Mouse (Mus musculus) kidney, embryonic 15.5 days (tissue): ENCODE results near the gene Dse. TPM values are rescaled to one million over a fixed set of nuclear protein-coding genes. Genes with fewer than 3 reads are reported as not detected.

Experiments used
- ATAC-seq: fragments of 200-750 bp; cut with Nextera tagmentation; replicated peaks from 2 replicates; pipeline ENCODE4 v1.8.0; 2017; ENCODE audit warnings: moderate TSS enrichment; ENCODE audit not compliant: low FRiP score
- H3K27ac ChIP-seq: fragments of 300-500 bp; sonication (generic); 2 replicates; pipeline ENCODE4 v1.5.1; 2015; ENCODE audit warnings: mild to moderate bottlenecking, inconsistent platforms
- H3K27me3 ChIP-seq: fragments of 300-500 bp; sonication (generic); 2 replicates; pipeline ENCODE4 v1.6.1; 2015; ENCODE audit warnings: inconsistent platforms
- H3K36me3 ChIP-seq: fragments of 300-500 bp; sonication (generic); 2 replicates; pipeline ENCODE4 v1.6.1; 2015; ENCODE audit warnings: inconsistent platforms
- H3K4me1 ChIP-seq: fragments of 300-500 bp; sonication (generic); 2 replicates; pipeline ENCODE4 v1.6.1; 2015; ENCODE audit warnings: inconsistent platforms
- H3K4me2 ChIP-seq: fragments of 300-500 bp; sonication (generic); 2 replicates; pipeline ENCODE4 v1.6.1; 2015; ENCODE audit warnings: moderate library complexity, mild to moderate bottlenecking, inconsistent platforms
- H3K4me3 ChIP-seq: fragments of 300-500 bp; sonication (generic); replicated peaks from 2 replicates; pipeline ENCODE4 v1.5.1; 2015; ENCODE audit warnings: mild to moderate bottlenecking, inconsistent platforms
- H3K9ac ChIP-seq: fragments of 300-500 bp; sonication (generic); 2 replicates; pipeline ENCODE4 v1.6.1; 2015; ENCODE audit warnings: mild to moderate bottlenecking, inconsistent platforms
- H3K9me3 ChIP-seq: fragments of 300-500 bp; sonication (generic); replicated peaks from 2 replicates; pipeline ENCODE4 v1.6.1; 2016; ENCODE audit warnings: inconsistent platforms
- WGBS: fragments of 180-500 bp; shearing (Covaris S2); methylation state at CpG from one replicate; pipeline ENCODE4 v1.1.7; 2015; ENCODE audit warnings: mixed read lengths; 5-methylcytosine and 5-hydroxymethylcytosine counted together
- polyA plus RNA-seq: library from polyadenylated mRNA; unstranded; fragments of >200 nt; fragmentation: Nextera tagmentation; extraction: Ambion mirVana; gene quantifications from 2 replicates; pipeline ENCODE4 v1.2.1, GENCODE M21; 2015

Dse gene
- polyA plus RNA-seq, 1 experiment from 2014 or later = 23.5 TPM

DNA sequence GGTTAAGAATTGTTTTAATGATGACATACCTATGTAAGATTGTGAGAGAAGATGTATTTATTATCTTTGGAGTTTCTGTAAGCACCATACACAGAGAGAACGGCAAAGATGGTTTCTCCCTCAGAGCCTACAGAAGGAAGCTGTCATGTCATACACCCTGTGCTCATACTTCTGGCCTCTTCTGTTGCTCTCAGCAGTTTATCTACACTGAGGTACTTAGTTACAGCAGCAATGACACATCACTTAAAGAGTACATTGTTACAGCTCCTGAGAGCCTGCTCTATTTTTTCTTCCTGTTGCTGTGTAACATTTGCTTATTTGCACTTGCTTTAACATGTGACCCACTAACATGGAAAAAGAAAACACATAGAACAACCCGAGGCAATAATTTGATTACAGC is 40.5 kb downstream of the Dse start:
- Histone ChIP-seq H3K9ac (no peak overlapping the region), H3K27me3 (no peaks in the 10 kb centered on the region), H3K4me3 (no peak overlapping the region), H3K36me3 (peaks cover 5% of the 10 kb centered on the region; the same call in 1 of the 2 replicates), H3K9me3 (no peaks in the 10 kb centered on the region), H3K27ac (no peak overlapping the region), H3K4me1 (no peaks in the 10 kb centered on the region), H3K4me2 (no peak overlapping the region)
- no peak for ATAC-seq
- WGBS = 77% methylated on average over 2 of the region's 2 CpGs

DNA sequence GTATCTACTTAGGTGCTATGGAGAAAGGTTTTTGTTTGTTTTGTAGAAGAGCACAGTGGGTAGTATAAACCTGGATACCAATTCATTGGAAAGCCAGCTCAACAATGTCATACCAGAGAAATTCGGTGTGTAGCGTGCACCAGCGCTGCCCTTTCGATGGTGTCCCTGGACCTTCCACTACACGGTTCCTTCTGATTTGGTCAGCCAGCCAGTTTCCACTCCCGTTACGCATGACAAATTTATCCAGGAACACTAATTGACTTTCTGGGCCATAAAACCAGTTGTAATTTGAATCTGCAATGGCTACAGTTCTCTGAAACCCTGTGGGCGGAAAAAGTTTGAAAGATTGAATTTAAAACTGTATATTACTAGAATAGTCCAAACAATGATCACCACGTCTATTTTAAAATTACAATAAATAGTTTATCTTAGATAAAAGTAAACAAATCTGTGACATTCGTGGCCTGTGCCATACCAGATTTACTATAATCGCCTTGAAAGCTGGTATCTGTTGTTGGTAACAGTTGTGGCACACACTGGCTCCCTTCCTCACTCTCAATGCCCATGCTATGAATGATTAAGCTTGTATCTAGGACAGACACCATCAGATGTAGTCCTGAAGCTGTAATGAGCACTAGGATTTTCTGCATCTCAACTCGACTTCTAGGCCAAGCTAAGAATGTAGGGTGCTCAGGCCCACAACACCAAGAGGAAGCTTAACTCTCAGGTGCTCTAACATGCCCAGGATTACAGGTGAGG is 51.5 kb downstream of the Dse start:
- no peak overlapping the region for H3K9ac ChIP-seq
- peaks cover 11% of the 10 kb centered on the region for H3K4me1 ChIP-seq
- peaks cover 13% of the 10 kb centered on the region for H3K36me3 ChIP-seq
- no peak overlapping the region for H3K4me2 ChIP-seq
- H3K27ac ChIP-seq = peak overlapping the region; percentile 48; the same call in 1 of the 2 replicates
- peaks cover 3% of the 10 kb centered on the region; the same call in 1 of the 2 replicates for H3K27me3 ChIP-seq
- H3K9me3 ChIP-seq = no peaks in the 10 kb centered on the region
- 43% methylated on average over 12 of the region's 12 CpGs for WGBS
- no peak overlapping the region for H3K4me3 ChIP-seq
- ATAC-seq = peak; percentile 86

DNA sequence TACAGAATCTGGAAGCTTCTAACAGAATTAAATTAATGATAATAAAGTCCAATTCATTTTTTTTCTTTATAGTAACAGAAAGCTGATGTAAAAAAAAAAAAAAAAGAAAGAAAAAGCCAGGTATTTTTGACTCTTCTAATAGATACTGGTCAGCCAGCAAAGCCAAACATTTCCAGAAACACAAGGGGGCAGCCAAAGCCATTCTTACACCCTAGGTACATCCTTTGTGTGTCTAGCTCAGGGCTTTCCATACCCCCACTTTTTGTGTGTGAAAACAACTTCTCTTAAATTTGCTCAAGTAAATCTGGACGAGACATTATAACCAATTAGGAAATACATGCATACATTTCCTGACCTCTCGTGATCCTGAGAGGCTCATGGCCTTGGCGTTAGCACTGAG is 55.7 kb downstream of the Dse start:
- Histone ChIP-seq H3K4me1 (peaks cover 17% of the 10 kb centered on the region), H3K4me3 (no peak overlapping the region), H3K36me3 (peaks cover 7% of the 10 kb centered on the region), H3K4me2 (no peak overlapping the region), H3K9me3 (no peaks in the 10 kb centered on the region), H3K9ac (no peak overlapping the region), H3K27ac (no peak overlapping the region), H3K27me3 (peaks cover 3% of the 10 kb centered on the region; the same call in 1 of the 2 replicates)
- 72% methylated on average over 3 of the region's 3 CpGs for WGBS
- ATAC-seq = no peak

DNA sequence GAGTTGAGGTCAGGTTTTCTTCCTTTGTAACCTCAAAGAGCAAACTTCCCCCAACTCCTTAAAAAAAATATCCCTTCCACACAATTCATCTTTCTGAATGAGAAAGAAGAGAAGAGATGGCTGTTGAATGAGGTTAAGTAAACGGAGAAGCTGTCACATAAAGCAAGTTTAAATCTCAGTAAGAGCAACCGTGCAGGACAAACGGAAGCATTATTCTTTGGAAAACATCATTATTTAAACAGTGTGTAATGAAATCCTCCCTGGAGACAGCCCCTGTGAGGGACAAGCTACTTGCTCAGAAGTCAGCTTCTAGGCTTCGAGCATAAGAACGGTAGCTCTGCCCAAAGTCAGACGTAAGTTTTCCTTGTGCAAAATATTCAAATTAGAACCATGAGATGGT is 57.1 kb downstream of the Dse start:
- peak; percentile 52; the same call in 1 of the 2 replicates for ATAC-seq
- peak overlapping the region; percentile 19; the same call in 1 of the 2 replicates for H3K27ac ChIP-seq

DNA sequence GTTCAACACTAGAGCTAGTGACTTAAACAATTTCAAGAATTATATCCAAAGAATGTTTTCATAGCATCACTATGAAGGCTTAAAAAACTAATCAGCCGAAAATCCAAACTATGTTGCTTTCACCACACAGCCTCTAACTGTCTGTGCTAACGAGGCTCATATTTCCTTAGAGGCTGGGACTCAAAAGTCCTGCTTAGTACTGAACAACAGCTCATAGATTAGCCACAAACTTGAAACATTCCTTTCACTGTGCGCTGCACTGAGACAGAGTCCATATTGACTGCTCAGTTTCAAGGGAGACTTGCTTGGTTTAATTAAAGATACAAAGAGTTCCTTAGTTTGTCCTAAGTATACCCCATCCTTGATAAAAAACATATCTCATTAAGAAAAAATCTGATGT is 57.7 kb downstream of the Dse start:
- Histone ChIP-seq H3K4me1 (peaks cover 6% of the 10 kb centered on the region), H3K27me3 (peaks cover 3% of the 10 kb centered on the region; the same call in 1 of the 2 replicates)
- ATAC-seq = peak; percentile 65

More for the DNA sequence above, 57.1 kb downstream of the Dse start:
- Histone ChIP-seq H3K4me2 (no peak overlapping the region), H3K9me3 (no peaks in the 10 kb centered on the region), H3K4me3 (no peak overlapping the region), H3K4me1 (peaks cover 6% of the 10 kb centered on the region), H3K27me3 (peaks cover 3% of the 10 kb centered on the region; the same call in 1 of the 2 replicates), H3K9ac (no peak overlapping the region), H3K36me3 (peaks cover 7% of the 10 kb centered on the region)
- WGBS = 16% methylated on average over 6 of the region's 6 CpGs

DNA sequence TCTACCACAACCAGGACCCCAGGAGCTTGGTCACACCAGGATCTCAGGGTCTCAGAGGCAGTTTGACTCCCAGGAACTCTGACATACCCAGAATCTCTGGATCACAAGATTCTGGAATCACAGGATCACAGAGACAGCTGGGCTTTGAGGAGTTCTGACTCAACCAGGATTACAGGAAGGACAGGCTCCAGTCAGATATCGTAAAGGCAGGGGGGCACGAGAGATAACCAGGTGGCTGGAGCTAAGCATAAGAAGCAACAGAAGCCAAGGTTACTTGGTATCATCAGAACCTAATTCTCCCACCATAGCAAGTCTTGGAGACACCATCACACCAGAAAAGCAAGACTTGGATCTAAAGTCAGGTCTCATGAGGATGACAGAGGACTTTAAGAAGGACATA is 65.8 kb downstream of the Dse start:
- WGBS = 88% methylated on average over 2 of the region's 2 CpGs
- ATAC-seq = no peak
- H3K9ac ChIP-seq = no peak overlapping the region
- no peak overlapping the region for H3K27ac ChIP-seq
- H3K4me1 ChIP-seq = no peaks in the 10 kb centered on the region
- H3K36me3 ChIP-seq = no peaks in the 10 kb centered on the region
- H3K4me3 ChIP-seq = no peak overlapping the region
- H3K9me3 ChIP-seq = no peaks in the 10 kb centered on the region
- H3K27me3 ChIP-seq = no peaks in the 10 kb centered on the region
- H3K4me2 ChIP-seq = no peak overlapping the region

More for the DNA sequence above, 57.7 kb downstream of the Dse start:
- Histone ChIP-seq H3K4me3 (no peak overlapping the region), H3K4me2 (no peak overlapping the region), H3K27ac (no peak overlapping the region), H3K9me3 (no peaks in the 10 kb centered on the region), H3K9ac (no peak overlapping the region), H3K36me3 (peaks cover 7% of the 10 kb centered on the region)
- 37% methylated on average over 3 of the region's 3 CpGs for WGBS

DNA sequence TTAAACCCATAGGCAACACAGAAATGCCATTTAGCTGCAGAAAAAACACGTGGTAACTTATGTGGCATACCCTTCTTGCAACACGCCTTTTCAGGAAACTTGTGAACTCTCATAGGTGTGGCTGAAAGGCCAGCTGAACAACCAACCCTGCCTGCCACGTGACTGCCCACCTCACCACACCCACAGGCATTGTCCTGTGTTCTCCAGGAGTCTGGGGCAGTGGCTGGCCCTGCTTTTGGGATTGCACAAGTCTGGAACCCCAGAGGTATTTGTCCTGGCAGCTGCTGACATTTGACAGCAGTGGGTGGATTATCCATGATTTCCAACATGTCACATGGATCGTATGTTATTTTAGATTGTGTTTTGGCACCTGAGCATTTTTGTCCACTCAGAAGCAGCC is 67.7 kb downstream of the Dse start:
- ATAC-seq = no peak

DNA sequence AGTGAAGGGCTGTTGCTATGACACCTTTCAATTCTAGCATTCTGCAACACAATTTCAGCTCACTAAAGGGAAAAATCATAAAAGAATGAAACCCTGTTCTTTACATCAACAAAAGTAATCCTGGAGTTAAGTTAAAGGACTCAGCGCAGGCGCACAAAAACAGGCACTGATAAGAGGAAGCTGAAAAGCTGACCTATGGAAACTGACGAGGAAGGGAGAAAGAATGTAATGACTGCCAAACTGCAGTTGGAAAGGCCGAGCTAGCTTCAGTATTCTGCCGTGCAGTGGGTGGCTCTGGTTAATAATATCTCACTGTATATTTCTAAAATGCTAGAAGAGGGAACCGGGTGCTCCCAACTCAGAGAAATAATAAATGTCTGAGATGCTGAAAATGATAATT is 69.5 kb downstream of the Dse start:
- H3K9me3 ChIP-seq = no peaks in the 10 kb centered on the region
- no peak overlapping the region for H3K4me3 ChIP-seq
- H3K27me3 ChIP-seq = no peaks in the 10 kb centered on the region
- no peaks in the 10 kb centered on the region for H3K4me1 ChIP-seq
- no peak overlapping the region for H3K4me2 ChIP-seq
- no peak for ATAC-seq
- H3K36me3 ChIP-seq = no peaks in the 10 kb centered on the region
- no peak overlapping the region for H3K9ac ChIP-seq
- WGBS = 70% methylated on average over 6 of the region's 6 CpGs
- H3K27ac ChIP-seq = no peak overlapping the region

More for the DNA sequence above, 67.7 kb downstream of the Dse start:
- no peak overlapping the region for H3K4me3 ChIP-seq
- H3K4me2 ChIP-seq = no peak overlapping the region
- no peaks in the 10 kb centered on the region for H3K27me3 ChIP-seq
- H3K36me3 ChIP-seq = no peaks in the 10 kb centered on the region
- 71% methylated on average over 4 of the region's 4 CpGs for WGBS
- H3K9ac ChIP-seq = no peak overlapping the region
- H3K4me1 ChIP-seq = no peaks in the 10 kb centered on the region
- no peak overlapping the region for H3K27ac ChIP-seq
- no peaks in the 10 kb centered on the region for H3K9me3 ChIP-seq

DNA sequence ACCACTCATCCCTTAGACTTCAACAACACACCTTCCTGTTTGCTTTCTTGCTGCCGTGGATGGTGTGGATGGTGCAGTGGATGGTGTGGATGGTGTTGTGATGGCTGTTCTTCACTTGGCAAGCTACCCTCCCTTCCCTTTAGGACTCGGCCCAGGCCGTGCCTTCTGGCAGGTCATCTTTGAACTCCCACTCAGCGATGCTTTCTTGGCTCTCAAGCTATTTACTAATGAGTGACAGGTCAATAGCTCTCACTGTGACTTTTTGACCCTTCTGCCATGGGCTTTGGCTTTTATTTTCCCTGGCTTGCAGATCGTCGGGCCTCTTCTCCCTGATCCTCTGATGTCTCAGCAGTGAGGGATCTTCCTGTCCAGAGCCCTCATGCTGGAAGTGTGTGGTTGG is 71.1 kb downstream of the Dse start:
- no peaks in the 10 kb centered on the region for H3K4me1 ChIP-seq
- H3K4me3 ChIP-seq = no peak overlapping the region
- no peaks in the 10 kb centered on the region for H3K9me3 ChIP-seq
- 0 out of 2 replicates have a peak, but pooled peaks have one; percentile 52 for ATAC-seq
- no peaks in the 10 kb centered on the region for H3K27me3 ChIP-seq
- H3K9ac ChIP-seq = no peak overlapping the region
- no peaks in the 10 kb centered on the region for H3K36me3 ChIP-seq
- H3K4me2 ChIP-seq = no peak overlapping the region
- H3K27ac ChIP-seq = no peak overlapping the region
- 10% methylated on average over 6 of the region's 6 CpGs for WGBS

DNA sequence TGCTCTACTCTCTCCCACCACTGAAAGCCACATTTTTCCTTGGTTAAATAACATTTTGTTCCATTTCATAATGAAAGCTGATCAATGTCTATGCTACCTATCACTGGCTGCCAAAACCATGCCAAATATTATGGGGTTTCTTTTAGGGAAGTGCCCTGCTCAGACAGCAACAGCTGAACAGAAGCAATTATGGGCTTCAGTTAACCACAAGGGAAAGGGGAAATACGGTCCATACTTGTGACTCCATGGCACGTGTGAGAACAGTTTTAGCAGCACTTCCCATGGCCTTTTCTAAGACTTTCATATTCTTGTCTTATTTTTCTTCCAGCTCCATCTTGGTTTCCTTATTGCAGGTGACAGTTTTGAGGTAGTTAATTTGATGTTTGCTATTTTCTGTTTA is 76.2 kb downstream of the Dse start:
- H3K4me2 ChIP-seq = no peak overlapping the region
- no peak overlapping the region for H3K27ac ChIP-seq
- H3K4me1 ChIP-seq = peaks cover 9% of the 10 kb centered on the region; the same call in 1 of the 2 replicates
- no peak overlapping the region for H3K4me3 ChIP-seq
- no peaks in the 10 kb centered on the region for H3K36me3 ChIP-seq
- no peak for ATAC-seq
- no peaks in the 10 kb centered on the region for H3K9me3 ChIP-seq
- no peaks in the 10 kb centered on the region for H3K27me3 ChIP-seq
- 78% methylated on average over 2 of the region's 2 CpGs for WGBS
- no peak overlapping the region for H3K9ac ChIP-seq

DNA sequence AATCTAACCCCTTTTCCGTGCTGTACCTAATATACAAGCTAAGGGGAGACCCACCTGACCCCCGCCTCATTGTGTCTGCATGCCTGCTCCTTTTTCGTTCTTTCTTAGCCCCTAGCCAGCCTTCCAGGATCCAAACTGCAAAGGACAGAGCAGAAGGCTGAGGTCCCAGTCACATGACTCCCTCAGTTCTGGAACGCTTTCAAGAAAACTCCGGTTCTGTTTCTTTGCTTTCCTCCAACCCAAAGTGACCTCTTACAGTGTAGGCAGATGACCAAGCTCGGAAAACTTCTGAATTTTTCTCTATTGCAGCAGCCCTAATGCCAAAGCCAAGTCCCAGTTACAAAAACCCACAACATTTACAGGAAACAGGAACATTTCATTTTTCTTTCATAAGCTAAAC is 79.1 kb downstream of the Dse start:
- no peak for ATAC-seq
- H3K4me1 ChIP-seq = peaks cover 9% of the 10 kb centered on the region; the same call in 1 of the 2 replicates
- H3K4me3 ChIP-seq = no peak overlapping the region
- 67% methylated on average over 6 of the region's 6 CpGs for WGBS
- no peaks in the 10 kb centered on the region for H3K27me3 ChIP-seq
- H3K27ac ChIP-seq = no peak overlapping the region
- H3K9me3 ChIP-seq = no peaks in the 10 kb centered on the region
- H3K36me3 ChIP-seq = no peaks in the 10 kb centered on the region
- H3K4me2 ChIP-seq = peak overlapping the region; percentile 89; the same call in 1 of the 2 replicates
- no peak overlapping the region for H3K9ac ChIP-seq

DNA sequence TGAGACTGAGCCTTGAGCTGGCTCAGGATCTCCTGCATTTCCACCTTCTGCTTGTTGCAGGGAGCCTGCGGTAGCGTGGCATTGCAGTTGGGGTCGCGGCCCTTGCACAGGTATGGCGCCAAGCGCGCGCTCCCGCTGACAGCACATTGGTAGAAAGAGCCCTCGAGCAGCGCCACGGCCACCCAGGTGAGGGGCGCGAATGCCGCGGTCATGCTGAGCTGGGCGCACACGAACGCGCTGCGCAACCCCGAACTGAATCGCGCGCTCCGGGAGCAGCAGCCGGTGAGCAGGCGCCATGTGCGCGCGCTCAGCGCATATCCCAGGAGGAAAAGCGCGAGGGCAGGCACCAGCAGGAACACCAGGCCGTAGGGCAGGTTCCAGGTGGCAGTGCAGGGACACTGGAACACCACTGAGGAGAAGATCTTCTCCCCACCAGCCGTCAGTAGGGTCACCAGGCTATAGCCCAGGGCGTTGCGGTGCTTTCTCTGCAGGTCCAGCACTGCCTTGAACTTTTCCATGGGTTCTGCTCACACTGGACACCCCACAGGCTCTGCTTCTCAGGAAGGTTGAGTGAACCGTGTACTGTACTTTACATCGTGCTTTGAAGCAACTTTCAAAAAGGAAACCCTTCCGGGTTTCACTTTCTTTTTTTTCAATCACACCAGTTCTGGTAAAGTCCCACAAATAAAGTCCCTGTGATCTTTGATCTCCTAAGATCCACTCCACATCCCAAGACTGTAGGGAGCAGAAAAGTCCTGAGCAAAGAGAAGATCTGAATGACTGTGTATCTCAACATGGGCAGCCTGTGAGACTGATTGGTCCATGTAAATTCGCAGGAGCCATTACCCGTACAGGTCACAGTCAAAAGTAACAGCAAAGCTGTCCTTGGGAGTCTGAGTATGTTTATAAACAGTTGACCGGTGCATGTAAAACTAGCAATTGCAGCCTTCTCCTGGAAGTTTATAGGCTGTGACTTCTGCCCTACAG is 79.8 kb downstream of the Dse start, which contains the start of gene Calhm6:
Gene Calhm6, minus strand, starts transcription at position 593 of the 987 bp plus-strand sequence.
- Histone ChIP-seq H3K4me2 (peak within 1 kb of the TSS; percentile 89), H3K36me3 (no peaks in the 10 kb centered on the region), H3K27ac (no peak within 1 kb of the TSS), H3K9me3 (no peaks in the 10 kb centered on the region), H3K27me3 (no peaks in the 10 kb centered on the region), H3K9ac (peak within 1 kb of the TSS; percentile 47), H3K4me3 (peak within 1 kb of the TSS; percentile 56), H3K4me1 (peaks cover 9% of the 10 kb centered on the region; the same call in 1 of the 2 replicates)
- peak; percentile 88 for ATAC-seq
- WGBS = 16% methylated on average over 44 of the region's 44 CpGs
